Mouse (Mus musculus) neural tube, embryonic 15.5 days (tissue): ENCODE measurements around the gene Zfp112. TPM values are rescaled to one million over a fixed set of nuclear protein-coding genes. Genes with fewer than 3 reads are reported as not detected.

Experiments
- polyA plus RNA-seq: library from polyadenylated mRNA; unstranded; fragments of >200 nt; fragmentation: Nextera tagmentation; extraction: Ambion mirVana; gene quantifications from 2 replicates; pipeline ENCODE4 v1.2.1, GENCODE M21; 2015

Zfp112 gene
- polyA plus RNA-seq, 1 experiment from 2014 or later, result 12.2 TPM

Other genes starting within 250 kb of the Zfp112 start
- not detected in 2 replicates for gene Vmn1r177, start 245.9 kb upstream of the Zfp112 start, polyA plus RNA-seq
- gene Vmn1r178, start 220.3 kb upstream of the Zfp112 start, polyA plus RNA-seq, result not detected in 2 replicates
- gene Vmn1r179, start 185.3 kb upstream of the Zfp112 start, polyA plus RNA-seq, result not detected in 2 replicates
- gene Vmn1r180, start 161.7 kb upstream of the Zfp112 start, polyA plus RNA-seq, result not detected in 2 replicates
- not detected in 2 replicates for gene Vmn1r181, start 137.7 kb upstream of the Zfp112 start, polyA plus RNA-seq
- gene V1rd19, start 110.6 kb upstream of the Zfp112 start, polyA plus RNA-seq, result not detected in 2 replicates
- not detected in 2 replicates for gene Vmn1r183, start 59.1 kb upstream of the Zfp112 start, polyA plus RNA-seq
- 31.6 and 33.4 TPM in 2 replicates for gene Zfp180, start 30.4 kb upstream of the Zfp112 start, polyA plus RNA-seq
- gene Zfp235, start 21.9 kb downstream of the Zfp112 start, polyA plus RNA-seq, result 24.4 and 24.7 TPM in 2 replicates
- gene Zfp114, start 62.7 kb downstream of the Zfp112 start, polyA plus RNA-seq, result 5.3 and 6.2 TPM in 2 replicates
- 5.1 and 5.9 TPM in 2 replicates for gene Zfp111, start 99.1 kb downstream of the Zfp112 start, polyA plus RNA-seq
- 4.4 and 4.5 TPM in 2 replicates for gene Zfp109, start 125.2 kb downstream of the Zfp112 start, polyA plus RNA-seq
- 6.0 and 6.9 TPM in 2 replicates for gene Zfp108, start 142.5 kb downstream of the Zfp112 start, polyA plus RNA-seq
- 6.3 and 8.8 TPM in 2 replicates for gene Zfp93, start 158.1 kb downstream of the Zfp112 start, polyA plus RNA-seq
- gene Zfp61, start 188.9 kb downstream of the Zfp112 start, polyA plus RNA-seq, result 42.0 and 44.7 TPM in 2 replicates
- gene Zfp94, start 204.4 kb downstream of the Zfp112 start, polyA plus RNA-seq, result 20.0 and 20.2 TPM in 2 replicates
- 0.24 and 0.29 TPM in 2 replicates for gene Tescl, start 221.6 kb downstream of the Zfp112 start, polyA plus RNA-seq
- 0.06 TPM in 1 of 2 replicates, not detected in the other for gene Lypd5, start 236.9 kb downstream of the Zfp112 start, polyA plus RNA-seq